Mouse (Mus musculus): ENCODE measurements at regions not wholly inside any gene's neighbourhood (a gene's known extent, or its start where the extent isn't known, plus 50 kb on each side); places are given as distances from the start of the nearest gene placed in this dataset.

GRCm38 (mm10) chr8:36309952-36310351 lies 544.4 kb downstream of the Gm19410 start:
- H3K4me1 ChIP-seq (ENCODE audit: control insufficient read depth in 1 of 2, insufficient read depth in 2 of 2, low read length in 2 of 2): no peaks in the 10 kb centered on the region
- no peaks in the 10 kb centered on the region; a peak in 1 of 4 replicates for H3K27me3 ChIP-seq (ENCODE audit: control insufficient read depth in 1 of 2, insufficient read depth in 2 of 2, low read length in 2 of 2)
- no peaks in the 10 kb centered on the region for H3K9me3 ChIP-seq (replicated peaks; ENCODE audit: insufficient read depth, low read length)
- no peaks in the 10 kb centered on the region for H3K79me2 ChIP-seq (ENCODE audit: control insufficient read depth, insufficient read depth, low read length, poor library complexity)
- TF ChIP-seq TAL1 (IDR thresholded peaks at IDR 0.05; ENCODE audit: low read length) (no peak), TBP (IDR thresholded peaks at IDR 0.05; ENCODE audit: low read depth, low read length) (no peak), CHD1 (IDR thresholded peaks at IDR 0.05; ENCODE audit: low read depth, low read length) (no peak), NELFE (IDR thresholded peaks at IDR 0.05; ENCODE audit: low read depth, low read length) (no peak), RCOR1 (IDR thresholded peaks at IDR 0.05; ENCODE audit: low read depth, low read length) (no peak), GATA1 (IDR thresholded peaks at IDR 0.05; ENCODE audit: low read depth, low read length) (no peak), ELF1 (IDR thresholded peaks at IDR 0.05; ENCODE audit: low read depth, low read length) (no peak), ZMIZ1 (IDR thresholded peaks at IDR 0.05; ENCODE audit: low read depth, low read length) (no peak), MYC (IDR thresholded peaks at IDR 0.05; ENCODE audit: low read depth, low read length) (no peak), HCFC1 (IDR thresholded peaks at IDR 0.05; ENCODE audit: low read depth, low read length) (no peak), EP300 (IDR thresholded peaks at IDR 0.05; ENCODE audit: low read depth in 1 of 2, low read length in 2 of 2) (no peak), USF1 (IDR thresholded peaks at IDR 0.05; ENCODE audit: low read depth, low read length) (no peak), MAFK (IDR thresholded peaks at IDR 0.05; ENCODE audit: borderline replicate concordance, low read depth, low read length) (no peak)
- H3K27ac ChIP-seq (ENCODE audit: control insufficient read depth, low read depth, low read length): no peak overlapping the region
- no peak overlapping the region for H3K4me3 ChIP-seq (ENCODE audit: control insufficient read depth in 1 of 2, insufficient read depth in 1 of 2, low read depth in 2 of 2, low read length in 2 of 2)
- no peak overlapping the region for H3K9ac ChIP-seq (ENCODE audit: control insufficient read depth, low read depth, low read length, poor library complexity, severe bottlenecking)
- H3K36me3 ChIP-seq (ENCODE audit: control insufficient read depth in 1 of 2, insufficient read depth in 2 of 2, low read length in 2 of 2): no peaks in the 10 kb centered on the region
- no peak for DNase-seq (ENCODE audit: low read depth, low spot score)

- no peak overlapping the region for H3K9ac ChIP-seq (ENCODE audit: control insufficient read depth, low read depth, low read length, poor library complexity, severe bottlenecking)
- no peaks in the 10 kb centered on the region for H3K79me2 ChIP-seq (ENCODE audit: control insufficient read depth, insufficient read depth, low read length, poor library complexity)
- no peak overlapping the region for H3K27ac ChIP-seq (ENCODE audit: control insufficient read depth, low read depth, low read length)
Observed at GRCm38 (mm10) chr8:36311734-36312133, 546.1 kb downstream of the Gm19410 start.

GRCm38 (mm10) chr8:36312963-36313362 lies 547.4 kb downstream of the Gm19410 start:
- no peaks in the 10 kb centered on the region for H3K36me3 ChIP-seq (ENCODE audit: control insufficient read depth in 1 of 2, insufficient read depth in 2 of 2, low read length in 2 of 2)
- DNase-seq (ENCODE audit: low read depth, low spot score): no peak
- H3K9me3 ChIP-seq (replicated peaks; ENCODE audit: insufficient read depth, low read length): no peaks in the 10 kb centered on the region
- H3K27me3 ChIP-seq (ENCODE audit: control insufficient read depth in 1 of 2, insufficient read depth in 2 of 2, low read length in 2 of 2): no peaks in the 10 kb centered on the region; a peak in 1 of 4 replicates
- TF ChIP-seq GATA1 (IDR thresholded peaks at IDR 0.05; ENCODE audit: low read depth, low read length): no peak
- TF ChIP-seq ZMIZ1 (IDR thresholded peaks at IDR 0.05; ENCODE audit: low read depth, low read length): no peak
- no peak for TF ChIP-seq BHLHE40 (IDR thresholded peaks at IDR 0.05; ENCODE audit: borderline replicate concordance, low read depth, low read length)
- no peaks in the 10 kb centered on the region for H3K4me1 ChIP-seq (ENCODE audit: control insufficient read depth in 1 of 2, insufficient read depth in 2 of 2, low read length in 2 of 2)
- H3K4me3 ChIP-seq (ENCODE audit: control insufficient read depth in 1 of 2, insufficient read depth in 1 of 2, low read depth in 2 of 2, low read length in 2 of 2): no peak overlapping the region
- no peak overlapping the region for H3K9ac ChIP-seq (ENCODE audit: control insufficient read depth, low read depth, low read length, poor library complexity, severe bottlenecking)
- no peak overlapping the region for H3K27ac ChIP-seq (ENCODE audit: control insufficient read depth, low read depth, low read length)
- H3K79me2 ChIP-seq (ENCODE audit: control insufficient read depth, insufficient read depth, low read length, poor library complexity): no peaks in the 10 kb centered on the region

More at GRCm38 (mm10) chr8:36311734-36312133, 546.1 kb downstream of the Gm19410 start:
- peak; percentile 10 for DNase-seq (ENCODE audit: low read depth, low spot score)
- TF ChIP-seq ZC3H11A (IDR thresholded peaks at IDR 0.05; ENCODE audit: low read depth, low read length): no peak
- peak; percentile 59 for TF ChIP-seq ETS1 (IDR thresholded peaks at IDR 0.05; ENCODE audit: low read depth, low read length)
- TF ChIP-seq GATA1 (IDR thresholded peaks at IDR 0.05; ENCODE audit: low read depth, low read length): no peak
- H3K36me3 ChIP-seq (ENCODE audit: control insufficient read depth in 1 of 2, insufficient read depth in 2 of 2, low read length in 2 of 2): no peaks in the 10 kb centered on the region
- H3K9me3 ChIP-seq (replicated peaks; ENCODE audit: insufficient read depth, low read length): no peaks in the 10 kb centered on the region
- no peaks in the 10 kb centered on the region; a peak in 1 of 4 replicates for H3K27me3 ChIP-seq (ENCODE audit: control insufficient read depth in 1 of 2, insufficient read depth in 2 of 2, low read length in 2 of 2)
- H3K4me1 ChIP-seq (ENCODE audit: control insufficient read depth in 1 of 2, insufficient read depth in 2 of 2, low read length in 2 of 2): no peaks in the 10 kb centered on the region
- H3K4me3 ChIP-seq (ENCODE audit: control insufficient read depth in 1 of 2, insufficient read depth in 1 of 2, low read depth in 2 of 2, low read length in 2 of 2): no peak overlapping the region

All from MEL (cell line).